8 mouse cellular contexts compared by ENCODE assay signal in genomic region chr7:19303770-19304169, GRCm38 (mm10). TPM values are rescaled to one million over a fixed set of nuclear protein-coding genes. Genes with fewer than 3 reads are reported as not detected.
DNase-seq lines count a peak whose midpoint lies in the region; ATAC-seq and TF ChIP-seq lines count a peak whose summit lies in the region.

No protein-coding gene starts in this region.

- H3K4me3 ChIP-seq in intestine, embryonic 15.5 days (replicated peaks), result peak overlapping the region; percentile 35
- no peak overlapping the region for H3K4me3 ChIP-seq in midbrain, postnatal 0 days (ENCODE audit: low read depth, low read length)

- no peak overlapping the region for H3K9ac ChIP-seq in intestine, embryonic 15.5 days
- H3K9ac ChIP-seq in midbrain, postnatal 0 days (replicated peaks; ENCODE audit: low read length, poor library complexity, severe bottlenecking), result no peak overlapping the region

- H3K36me3 ChIP-seq in intestine, embryonic 15.5 days, result no peaks in the 10 kb centered on the region
- no peaks in the 10 kb centered on the region for H3K36me3 ChIP-seq in midbrain, postnatal 0 days (ENCODE audit: insufficient read depth, low read length)
- no peaks in the 10 kb centered on the region; the same call in 1 of the 2 replicates for H3K36me3 ChIP-seq in splenic B cell, adult 2 months (ENCODE audit: control insufficient read depth, insufficient read depth, low read length, poor library complexity, severe bottlenecking)

- DNase-seq in left cerebral cortex, adult 18-20 months (ENCODE audit: low spot score in 2 of 2), result peak; percentile 73 to 79
- DNase-seq in left cerebral cortex, adult 11 months (ENCODE audit: low spot score), result no peak
- DNase-seq in cerebellum, postnatal 36 days, result peak; percentile 86
- peak; percentile 77 for DNase-seq in liver
- DNase-seq in midbrain, postnatal 0 days (ENCODE audit: low spot score), result peak; percentile 56
- DNase-seq in splenic B cell, adult 2 months (ENCODE audit: low read depth, low spot score), result peak; percentile 89

- H3K27ac ChIP-seq in intestine, embryonic 15.5 days, result no peak overlapping the region
- H3K27ac ChIP-seq in midbrain, postnatal 0 days (ENCODE audit: low read depth, low read length), result no peak overlapping the region

- TF ChIP-seq CTCF in midbrain, postnatal 0 days (IDR thresholded peaks at IDR 0.05), result peak; percentile 75

- peak overlapping the region; percentile 66 for H3K4me2 ChIP-seq in intestine, embryonic 15.5 days (replicated peaks)
- peak overlapping the region; percentile 20; the same call in 1 of the 2 replicates for H3K4me2 ChIP-seq in midbrain, postnatal 0 days (ENCODE audit: low read depth, low read length, poor library complexity, severe bottlenecking)

- H3K27me3 ChIP-seq in intestine, embryonic 15.5 days (replicated peaks), result peaks cover 58% of the 10 kb centered on the region
- H3K27me3 ChIP-seq in midbrain, postnatal 0 days (ENCODE audit: insufficient read depth, low read length), result peaks cover 29% of the 10 kb centered on the region
- H3K27me3 ChIP-seq in splenic B cell, adult 2 months (ENCODE audit: control insufficient read depth, insufficient read depth, low read length, poor library complexity, severe bottlenecking), result 0 out of 2 replicates have a peak, but pooled peaks cover 2% of the 10 kb centered on the region

- under 1% methylated on average over 16 of the region's 16 CpGs for WGBS in intestine, embryonic 15.5 days
- under 1% methylated on average over 16 of the region's 16 CpGs for WGBS in midbrain, postnatal 0 days

- no peaks in the 10 kb centered on the region for H3K9me3 ChIP-seq in intestine, embryonic 15.5 days
- H3K9me3 ChIP-seq in midbrain, postnatal 0 days (ENCODE audit: low read length), result no peaks in the 10 kb centered on the region

- H3K4me1 ChIP-seq in intestine, embryonic 15.5 days (replicated peaks), result peaks cover 31% of the 10 kb centered on the region
- H3K4me1 ChIP-seq in midbrain, postnatal 0 days (ENCODE audit: insufficient read depth, low read length), result peaks cover 7% of the 10 kb centered on the region; the same call in 1 of the 2 replicates

- peak; percentile 12; the same call in 1 of the 2 replicates for ATAC-seq in granulocyte monocyte progenitor cell, adult 5-6 weeks (replicated peaks; ENCODE audit: poor library complexity, severe bottlenecking)
- no peak for ATAC-seq in intestine, embryonic 15.5 days
- no peak for ATAC-seq in midbrain, postnatal 0 days (ENCODE audit: low FRiP score)

RNA-seq across cellular contexts. Expression of gene Fosb, which starts 6.1 kb away (rescaled TPM):
- total RNA-seq in left cerebral cortex, adult 18-20 months (2021), result 10 to 100 TPM; 20.9 to 54.7 TPM
- 8.1 and 13.7 TPM in 2 replicates for total RNA-seq in granulocyte monocyte progenitor cell, adult 5-6 weeks (2014; fragmentation: Nextera tagmentation)
- 19.3 and 24.4 TPM in 2 replicates for total RNA-seq in granulocyte monocyte progenitor cell, adult 5-6 weeks (2017)
- 0.09 and 0.14 TPM in 2 replicates for polyA plus RNA-seq in intestine, embryonic 15.5 days (2015; fragmentation: Nextera tagmentation; extraction: Ambion mirVana)
- 0.38 and 0.66 TPM in 2 replicates for total RNA-seq in midbrain, postnatal 0 days (2014; rRNA removed)
- polyA plus RNA-seq in midbrain, postnatal 0 days (2015; fragmentation: Nextera tagmentation; extraction: Ambion mirVana), result 0.10 and 0.11 TPM in 2 replicates

RNA-seq across cellular contexts. Expression of gene Rtn2, which starts 21.3 kb away (rescaled TPM):
- 100 to 1,000 TPM; 128 to 129 TPM for total RNA-seq in left cerebral cortex, adult 18-20 months (2021)
- not detected in 2 replicates for total RNA-seq in granulocyte monocyte progenitor cell, adult 5-6 weeks (2014; fragmentation: Nextera tagmentation)
- total RNA-seq in granulocyte monocyte progenitor cell, adult 5-6 weeks (2017), result not detected in 2 replicates
- polyA plus RNA-seq in intestine, embryonic 15.5 days (2015; fragmentation: Nextera tagmentation; extraction: Ambion mirVana), result 11.3 and 12.5 TPM in 2 replicates
- total RNA-seq in midbrain, postnatal 0 days (2014; rRNA removed), result 160 and 172 TPM in 2 replicates
- polyA plus RNA-seq in midbrain, postnatal 0 days (2015; fragmentation: Nextera tagmentation; extraction: Ambion mirVana), result 104 and 107 TPM in 2 replicates

RNA-seq across cellular contexts. Expression of gene Ppm1n, which starts 23.9 kb away (rescaled TPM):
- total RNA-seq in left cerebral cortex, adult 18-20 months (2021), result not detected
- total RNA-seq in granulocyte monocyte progenitor cell, adult 5-6 weeks (2014; fragmentation: Nextera tagmentation), result not detected in 2 replicates
- total RNA-seq in granulocyte monocyte progenitor cell, adult 5-6 weeks (2017), result not detected in 2 replicates
- polyA plus RNA-seq in intestine, embryonic 15.5 days (2015; fragmentation: Nextera tagmentation; extraction: Ambion mirVana), result 0.14 and 0.34 TPM in 2 replicates
- total RNA-seq in midbrain, postnatal 0 days (2014; rRNA removed), result 1.8 and 2.2 TPM in 2 replicates
- polyA plus RNA-seq in midbrain, postnatal 0 days (2015; fragmentation: Nextera tagmentation; extraction: Ambion mirVana), result 1.2 and 1.4 TPM in 2 replicates

RNA-seq across cellular contexts. Expression of gene Vasp, which starts 32.2 kb away (rescaled TPM):
- total RNA-seq in left cerebral cortex, adult 18-20 months (2021), result 10 to 100 TPM; 13.6 to 15.1 TPM
- 60.7 and 70.5 TPM in 2 replicates for total RNA-seq in granulocyte monocyte progenitor cell, adult 5-6 weeks (2014; fragmentation: Nextera tagmentation)
- total RNA-seq in granulocyte monocyte progenitor cell, adult 5-6 weeks (2017), result 52.8 and 63.3 TPM in 2 replicates
- polyA plus RNA-seq in intestine, embryonic 15.5 days (2015; fragmentation: Nextera tagmentation; extraction: Ambion mirVana), result 109 and 114 TPM in 2 replicates
- 50.9 and 56.9 TPM in 2 replicates for total RNA-seq in midbrain, postnatal 0 days (2014; rRNA removed)
- polyA plus RNA-seq in midbrain, postnatal 0 days (2015; fragmentation: Nextera tagmentation; extraction: Ambion mirVana), result 31.4 and 32.3 TPM in 2 replicates

RNA-seq across cellular contexts. Expression of gene Ercc1, which starts 40.8 kb away (rescaled TPM):
- 10 to 100 TPM; 39.1 to 45.2 TPM for total RNA-seq in left cerebral cortex, adult 18-20 months (2021)
- total RNA-seq in granulocyte monocyte progenitor cell, adult 5-6 weeks (2014; fragmentation: Nextera tagmentation), result 12.4 and 42.8 TPM in 2 replicates
- total RNA-seq in granulocyte monocyte progenitor cell, adult 5-6 weeks (2017), result 29.4 and 34.9 TPM in 2 replicates
- 51.6 and 52.0 TPM in 2 replicates for polyA plus RNA-seq in intestine, embryonic 15.5 days (2015; fragmentation: Nextera tagmentation; extraction: Ambion mirVana)
- 50.3 and 71.4 TPM in 2 replicates for total RNA-seq in midbrain, postnatal 0 days (2014; rRNA removed)
- 67.7 and 71.0 TPM in 2 replicates for polyA plus RNA-seq in midbrain, postnatal 0 days (2015; fragmentation: Nextera tagmentation; extraction: Ambion mirVana)

Comparison
In these comparisons a context has a peak if more than half of its experiments do, and no peak if none do; other contexts are left out.
1. RNA of gene Rtn2, which starts 21.3 kb away (total RNA-seq): 160 to 172 TPM in midbrain, postnatal 0 days and 128 to 129 TPM in left cerebral cortex, adult 18-20 months; not detected in granulocyte monocyte progenitor cell, adult 5-6 weeks; every median in the first group is over 100 times any median in the second.